Mouse (Mus musculus): ENCODE measurements around the gene Gja8. TPM values are rescaled to one million over a fixed set of nuclear protein-coding genes. Genes with fewer than 3 reads are reported as not detected.

The Gja8 gene
- polyA plus RNA-seq, 1 experiment from 2014 or later = 0.04 TPM

GRCm38 (mm10) chr3:96868566-96868965 lies 57.3 kb downstream of the Gja8 start:
- Histone ChIP-seq H3K27me3 (replicated peaks; ENCODE audit: control insufficient read depth, insufficient read depth, low read length) (no peaks in the 10 kb centered on the region), H3K9me3 (ENCODE audit: control insufficient read depth, low read length) (no peaks in the 10 kb centered on the region), H3K4me2 (ENCODE audit: low read depth, low read length) (no peak overlapping the region), H3K4me3 (ENCODE audit: low read length) (no peak overlapping the region), H3K9ac (ENCODE audit: low read depth, low read length) (no peak overlapping the region), H3K27ac (ENCODE audit: low read length) (no peak overlapping the region), H3K4me1 (ENCODE audit: control insufficient read depth, insufficient read depth, low read length) (no peaks in the 10 kb centered on the region), H3K36me3 (ENCODE audit: control insufficient read depth, insufficient read depth, low read length) (peaks cover 18% of the 10 kb centered on the region; the same call in 1 of the 2 replicates)
- no peak for ATAC-seq
- 94% methylated on average over 8 of the region's 8 CpGs for WGBS

- no peaks in the 10 kb centered on the region for H3K9me3 ChIP-seq (ENCODE audit: control insufficient read depth, low read length)
- H3K4me2 ChIP-seq (ENCODE audit: low read depth, low read length) = no peak overlapping the region
- H3K4me1 ChIP-seq (ENCODE audit: control insufficient read depth, insufficient read depth, low read length) = no peaks in the 10 kb centered on the region
- peaks cover 15% of the 10 kb centered on the region; the same call in 1 of the 2 replicates for H3K36me3 ChIP-seq (ENCODE audit: control insufficient read depth, insufficient read depth, low read length)
- H3K27me3 ChIP-seq (replicated peaks; ENCODE audit: control insufficient read depth, insufficient read depth, low read length) = no peaks in the 10 kb centered on the region
- WGBS = 95% methylated on average over 3 of the region's 3 CpGs
- ATAC-seq = no peak
- no peak overlapping the region for H3K27ac ChIP-seq (ENCODE audit: low read length)
- H3K4me3 ChIP-seq (ENCODE audit: low read length) = no peak overlapping the region
- no peak overlapping the region for H3K9ac ChIP-seq (ENCODE audit: low read depth, low read length)
Observed at GRCm38 (mm10) chr3:96867863-96868262, 58.0 kb downstream of the Gja8 start.

Other genes with a start within 250 kb of the Gja8 start
- 35.7 and 36.6 TPM in 2 replicates for gene Pias3, start 229.6 kb downstream of the Gja8 start, polyA plus RNA-seq (2015; fragmentation: Nextera tagmentation; extraction: Ambion mirVana)
- gene Nudt17, start 217.5 kb downstream of the Gja8 start, polyA plus RNA-seq (2015; fragmentation: Nextera tagmentation; extraction: Ambion mirVana) = 5.6 and 6.2 TPM in 2 replicates
- gene Polr3c, start 198.4 kb downstream of the Gja8 start, polyA plus RNA-seq (2015; fragmentation: Nextera tagmentation; extraction: Ambion mirVana) = 37.7 and 41.0 TPM in 2 replicates
- gene Rnf115, start 198.4 kb downstream of the Gja8 start, polyA plus RNA-seq (2015; fragmentation: Nextera tagmentation; extraction: Ambion mirVana) = 43.6 and 47.3 TPM in 2 replicates
- gene Pdzk1, start 96.7 kb downstream of the Gja8 start, polyA plus RNA-seq (2015; fragmentation: Nextera tagmentation; extraction: Ambion mirVana) = 45.2 and 67.0 TPM in 2 replicates
- gene Cd160, start 96.7 kb downstream of the Gja8 start, polyA plus RNA-seq (2015; fragmentation: Nextera tagmentation; extraction: Ambion mirVana) = 1.4 and 1.6 TPM in 2 replicates
- gene Gja5, start 21.3 kb downstream of the Gja8 start, polyA plus RNA-seq (2015; fragmentation: Nextera tagmentation; extraction: Ambion mirVana) = 12.5 and 13.6 TPM in 2 replicates
- 93.4 and 103 TPM in 2 replicates for gene Gpr89, start 20.7 kb downstream of the Gja8 start, polyA plus RNA-seq (2015; fragmentation: Nextera tagmentation; extraction: Ambion mirVana)
- 56.4 and 60.3 TPM in 2 replicates for gene Acp6, start 232.8 kb upstream of the Gja8 start, polyA plus RNA-seq (2015; fragmentation: Nextera tagmentation; extraction: Ambion mirVana)

Measured in intestine, embryonic 16.5 days (tissue).